ENCODE assay signal across 7 mouse cellular contexts in the genomic region with DNA sequence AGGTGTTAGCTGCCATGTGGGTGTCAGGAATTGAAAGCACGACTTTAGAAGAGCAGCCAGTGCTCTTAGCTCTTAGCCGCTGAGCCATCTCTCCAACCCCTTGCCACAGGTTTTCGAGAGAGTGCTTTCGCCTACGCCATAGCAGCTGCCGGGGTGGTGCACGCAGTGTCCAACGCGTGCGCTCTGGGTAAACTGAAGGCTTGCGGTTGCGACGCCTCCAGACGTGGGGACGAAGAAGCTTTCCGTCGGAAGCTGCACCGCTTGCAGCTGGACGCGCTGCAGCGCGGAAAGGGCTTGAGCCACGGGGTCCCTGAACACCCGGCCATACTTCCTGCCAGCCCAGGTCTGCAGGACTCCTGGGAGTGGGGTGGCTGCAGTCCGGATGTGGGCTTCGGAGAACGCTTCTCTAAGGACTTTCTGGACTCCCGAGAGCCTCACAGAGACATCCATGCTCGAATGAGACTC. TPM values are rescaled to one million over a fixed set of nuclear protein-coding genes. Genes with fewer than 3 reads are reported as not detected.
DNase-seq lines count a peak whose midpoint lies in the region; ATAC-seq and TF ChIP-seq lines count a peak whose summit lies in the region.

No protein-coding gene starts in this region.

- no peak overlapping the region for H3K9ac ChIP-seq in lung, postnatal 0 days (replicated peaks; ENCODE audit: low read depth)
- no peak overlapping the region for H3K9ac ChIP-seq in embryonic facial prominence, embryonic 15.5 days
- no peak overlapping the region for H3K9ac ChIP-seq in neural tube, embryonic 15.5 days (replicated peaks)

- H3K27me3 ChIP-seq in lung, postnatal 0 days (replicated peaks; ENCODE audit: insufficient read depth, low read length) = peaks cover 85% of the 10 kb centered on the region
- peaks cover 82% of the 10 kb centered on the region for H3K27me3 ChIP-seq in embryonic facial prominence, embryonic 15.5 days
- H3K27me3 ChIP-seq in neural tube, embryonic 15.5 days (replicated peaks) = peaks cover 82% of the 10 kb centered on the region

- intact Hi-C loops in left cerebral cortex, postnatal 36 days (cut with DNase I) = no loop called here

- no peak overlapping the region for H3K27ac ChIP-seq in lung, postnatal 0 days (ENCODE audit: low read length)
- no peak overlapping the region for H3K27ac ChIP-seq in embryonic facial prominence, embryonic 15.5 days (replicated peaks)
- no peak overlapping the region for H3K27ac ChIP-seq in neural tube, embryonic 15.5 days (replicated peaks)

- no peak for ATAC-seq in lung, postnatal 0 days
- no peak for ATAC-seq in embryonic facial prominence, embryonic 15.5 days (ENCODE audit: insufficient number of reproducible peaks, low FRiP score, low TSS enrichment, low read depth)
- ATAC-seq in neural tube, embryonic 15.5 days (ENCODE audit: low FRiP score) = no peak

- no peak for DNase-seq in lung, postnatal 0 days (ENCODE audit: low spot score)
- no peak for DNase-seq in lung, postnatal 14 days
- DNase-seq in left cerebral cortex, postnatal 36 days (ENCODE audit: low spot score in 2 of 2) = peak; percentile 57 to 72
- no peak for DNase-seq in cerebellum, adult 8-10 months
- no peak for DNase-seq in cerebellum, adult 9-10 months

- H3K4me2 ChIP-seq in lung, postnatal 0 days (replicated peaks; ENCODE audit: low read depth, low read length) = peak overlapping the region; percentile 19; the same call in 1 of the 2 replicates
- H3K4me2 ChIP-seq in embryonic facial prominence, embryonic 15.5 days (replicated peaks) = peak overlapping the region; percentile 37
- H3K4me2 ChIP-seq in neural tube, embryonic 15.5 days = peak overlapping the region; percentile 40

- no peaks in the 10 kb centered on the region; the same call in 1 of the 2 replicates for H3K9me3 ChIP-seq in lung, postnatal 0 days (ENCODE audit: low read length)
- no peaks in the 10 kb centered on the region for H3K9me3 ChIP-seq in embryonic facial prominence, embryonic 15.5 days (replicated peaks)
- no peaks in the 10 kb centered on the region for H3K9me3 ChIP-seq in neural tube, embryonic 15.5 days (replicated peaks)

- no peak for TF ChIP-seq CTCF in lung, postnatal 0 days (IDR thresholded peaks at IDR 0.05)

- no peak for TF ChIP-seq EP300 in lung, postnatal 0 days (IDR thresholded peaks at IDR 0.05)

- H3K4me3 ChIP-seq in lung, postnatal 0 days (ENCODE audit: low read depth, low read length) = no peak overlapping the region
- peak overlapping the region; percentile 22; the same call in 1 of the 2 replicates for H3K4me3 ChIP-seq in embryonic facial prominence, embryonic 15.5 days (replicated peaks)
- no peak overlapping the region; the same call in 1 of the 2 replicates for H3K4me3 ChIP-seq in neural tube, embryonic 15.5 days (replicated peaks)

- under 1% methylated on average over 28 of the region's 29 CpGs for WGBS in lung, postnatal 0 days
- WGBS in embryonic facial prominence, embryonic 15.5 days = 2% methylated on average over 29 of the region's 29 CpGs
- 1% methylated on average over 29 of the region's 29 CpGs for WGBS in neural tube, embryonic 15.5 days

- H3K4me1 ChIP-seq in lung, postnatal 0 days (ENCODE audit: insufficient read depth, low read depth, low read length) = no peaks in the 10 kb centered on the region
- peaks cover 69% of the 10 kb centered on the region for H3K4me1 ChIP-seq in embryonic facial prominence, embryonic 15.5 days
- H3K4me1 ChIP-seq in neural tube, embryonic 15.5 days = peaks cover 35% of the 10 kb centered on the region

- H3K36me3 ChIP-seq in lung, postnatal 0 days (ENCODE audit: insufficient read depth, low read length) = no peaks in the 10 kb centered on the region
- H3K36me3 ChIP-seq in embryonic facial prominence, embryonic 15.5 days = no peaks in the 10 kb centered on the region
- no peaks in the 10 kb centered on the region for H3K36me3 ChIP-seq in neural tube, embryonic 15.5 days

RNA-seq across cellular contexts. Expression of a gene that starts 9.1 kb away (rescaled TPM):
- not detected in 2 replicates for polyA plus RNA-seq in lung, postnatal 0 days (2015; fragmentation: Nextera tagmentation; extraction: Ambion mirVana)
- polyA plus RNA-seq in embryonic facial prominence, embryonic 15.5 days (2015; fragmentation: Nextera tagmentation; extraction: Ambion mirVana) = 13.3 and 16.3 TPM in 2 replicates
- 10 to 100 TPM in 1 of 2 experiments, 1 to 10 TPM in 1; 8.5 to 12.7 TPM for total RNA-seq in left cerebral cortex, postnatal 36 days (2021)
- polyA plus RNA-seq in neural tube, embryonic 15.5 days (2015; fragmentation: Nextera tagmentation; extraction: Ambion mirVana) = 0.09 and 0.20 TPM in 2 replicates

RNA-seq across cellular contexts. Expression of a gene that starts 28.8 kb away (rescaled TPM):
- polyA plus RNA-seq in lung, postnatal 0 days (2015; fragmentation: Nextera tagmentation; extraction: Ambion mirVana) = 0.36 and 0.50 TPM in 2 replicates
- 37.6 and 40.1 TPM in 2 replicates for polyA plus RNA-seq in embryonic facial prominence, embryonic 15.5 days (2015; fragmentation: Nextera tagmentation; extraction: Ambion mirVana)
- total RNA-seq in left cerebral cortex, postnatal 36 days (2021) = 1 to 10 TPM; 1.4 to 4.0 TPM
- 5.7 and 6.4 TPM in 2 replicates for polyA plus RNA-seq in neural tube, embryonic 15.5 days (2015; fragmentation: Nextera tagmentation; extraction: Ambion mirVana)

RNA-seq across cellular contexts. Expression of a gene that starts 51.4 kb away (rescaled TPM):
- 2.6 and 4.6 TPM in 2 replicates for polyA plus RNA-seq in lung, postnatal 0 days (2015; fragmentation: Nextera tagmentation; extraction: Ambion mirVana)
- polyA plus RNA-seq in embryonic facial prominence, embryonic 15.5 days (2015; fragmentation: Nextera tagmentation; extraction: Ambion mirVana) = 5.7 and 7.5 TPM in 2 replicates
- total RNA-seq in left cerebral cortex, postnatal 36 days (2021) = under 1 TPM in 1 of 2 experiments, not detected in 1; 0.14 TPM
- polyA plus RNA-seq in neural tube, embryonic 15.5 days (2015; fragmentation: Nextera tagmentation; extraction: Ambion mirVana) = 0.17 and 0.40 TPM in 2 replicates

RNA-seq across cellular contexts. Expression of a gene that starts 54.3 kb away (rescaled TPM):
- not detected in 2 replicates for polyA plus RNA-seq in lung, postnatal 0 days (2015; fragmentation: Nextera tagmentation; extraction: Ambion mirVana)
- 0.12 and 0.13 TPM in 2 replicates for polyA plus RNA-seq in embryonic facial prominence, embryonic 15.5 days (2015; fragmentation: Nextera tagmentation; extraction: Ambion mirVana)
- total RNA-seq in left cerebral cortex, postnatal 36 days (2021) = 100 to 1,000 TPM; 384 to 481 TPM
- polyA plus RNA-seq in neural tube, embryonic 15.5 days (2015; fragmentation: Nextera tagmentation; extraction: Ambion mirVana) = 10.0 and 11.6 TPM in 2 replicates

Comparison
In these comparisons a context has a peak if more than half of its experiments do, and no peak if none do; other contexts are left out.
1. DNase-seq: peak in left cerebral cortex, postnatal 36 days (2 of 2); none in lung, postnatal 0 days (single experiment), lung, postnatal 14 days (single experiment), cerebellum, adult 8-10 months (single experiment) and cerebellum, adult 9-10 months (single experiment).
2. RNA of a gene that starts 9.1 kb away (polyA plus RNA-seq): 13.3 to 16.3 TPM in embryonic facial prominence, embryonic 15.5 days; 0.09 to 0.20 TPM in neural tube, embryonic 15.5 days and not detected in lung, postnatal 0 days; every median in the first group is over 10 times any median in the second.
3. Peak in every context shown above with its lines, with median percentiles within 50 percentile points of each other: H3K4me2 ChIP-seq.